Mouse (Mus musculus): ENCODE measurements at regions not wholly inside any gene's neighbourhood (a gene's known extent, or its start where the extent isn't known, plus 50 kb on each side); places are given as distances from the start of the nearest gene placed in this dataset.

GRCm38 (mm10) chr3:143071839-143072373, 190.1 kb upstream of the Pkn2 start:
- TF ChIP-seq CTCF (IDR thresholded peaks at IDR 0.05; ENCODE audit: control insufficient read depth, insufficient read depth, low read length) (no peak), POLR2A (IDR thresholded peaks at IDR 0.05; ENCODE audit: borderline replicate concordance, control insufficient read depth, low read depth, low read length) (no peak)
- H3K4me3 ChIP-seq (replicated peaks; ENCODE audit: control insufficient read depth, low read depth, low read length): no peak overlapping the region
- WGBS: 87% methylated on average over 4 of the region's 4 CpGs
- no peak overlapping the region for H3K27ac ChIP-seq (ENCODE audit: control insufficient read depth, insufficient read depth, low read depth, low read length, poor library complexity)
- no peaks in the 10 kb centered on the region for H3K4me1 ChIP-seq (ENCODE audit: control insufficient read depth, insufficient read depth, low read length)

GRCm38 (mm10) chr3:143054858-143055257, 173.1 kb upstream of the Pkn2 start:
- 75% methylated on average over 3 of the region's 3 CpGs for WGBS
- TF ChIP-seq CTCF (IDR thresholded peaks at IDR 0.05; ENCODE audit: control insufficient read depth, insufficient read depth, low read length) (no peak), POLR2A (IDR thresholded peaks at IDR 0.05; ENCODE audit: borderline replicate concordance, control insufficient read depth, low read depth, low read length) (no peak)
- H3K4me1 ChIP-seq (ENCODE audit: control insufficient read depth, insufficient read depth, low read length): no peaks in the 10 kb centered on the region
- H3K4me3 ChIP-seq (replicated peaks; ENCODE audit: control insufficient read depth, low read depth, low read length): no peak overlapping the region
- no peak overlapping the region for H3K27ac ChIP-seq (ENCODE audit: control insufficient read depth, insufficient read depth, low read depth, low read length, poor library complexity)

DNA sequence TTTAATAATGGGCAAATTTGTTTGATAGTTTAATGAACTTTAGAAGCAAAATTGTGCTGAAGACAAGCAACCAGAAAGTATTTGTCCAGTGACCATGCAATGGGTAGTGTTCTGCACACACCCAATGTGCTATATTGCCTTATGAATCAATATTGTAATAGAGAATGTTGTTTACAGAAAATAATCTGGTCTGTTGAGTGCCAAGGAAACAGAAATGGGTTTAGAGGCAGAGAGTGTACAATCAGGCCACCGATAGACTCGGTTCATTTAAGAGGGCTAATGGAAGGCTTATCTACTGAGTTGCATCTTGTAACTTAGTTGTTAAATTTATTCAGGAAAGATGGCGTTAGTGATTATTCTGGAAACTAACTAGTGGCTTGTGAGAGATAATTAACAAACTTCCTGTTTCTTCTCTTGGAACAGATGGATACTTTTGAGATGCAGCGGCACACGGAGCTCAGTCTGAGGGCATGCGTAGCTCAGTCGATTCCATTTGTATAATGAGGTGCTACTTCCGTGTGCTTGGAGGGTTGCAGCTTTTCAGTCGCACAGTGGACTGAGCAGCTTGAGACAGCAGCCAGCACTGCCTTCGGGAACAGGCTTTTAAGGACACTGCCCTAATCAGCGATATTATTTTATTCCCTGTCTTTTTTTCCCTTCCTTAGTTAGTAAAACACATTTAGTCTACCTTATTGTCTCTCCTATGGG, 171.6 kb upstream of the Pkn2 start:
- Histone ChIP-seq H3K4me1 (ENCODE audit: control insufficient read depth, insufficient read depth, low read length) (no peaks in the 10 kb centered on the region), H3K27ac (ENCODE audit: control insufficient read depth, insufficient read depth, low read depth, low read length, poor library complexity) (no peak overlapping the region), H3K4me3 (replicated peaks; ENCODE audit: control insufficient read depth, low read depth, low read length) (no peak overlapping the region)
- TF ChIP-seq POLR2A (IDR thresholded peaks at IDR 0.05; ENCODE audit: borderline replicate concordance, control insufficient read depth, low read depth, low read length): no peak
- WGBS: 67% methylated on average over 11 of the region's 11 CpGs

GRCm38 (mm10) chr3:143040666-143041065, 158.9 kb upstream of the Pkn2 start:
- TF ChIP-seq POLR2A (IDR thresholded peaks at IDR 0.05; ENCODE audit: borderline replicate concordance, control insufficient read depth, low read depth, low read length) (no peak), CTCF (IDR thresholded peaks at IDR 0.05; ENCODE audit: control insufficient read depth, insufficient read depth, low read length) (no peak)
- Histone ChIP-seq H3K27ac (ENCODE audit: control insufficient read depth, insufficient read depth, low read depth, low read length, poor library complexity) (no peak overlapping the region), H3K4me1 (ENCODE audit: control insufficient read depth, insufficient read depth, low read length) (no peaks in the 10 kb centered on the region), H3K4me3 (replicated peaks; ENCODE audit: control insufficient read depth, low read depth, low read length) (no peak overlapping the region)
- WGBS: 65% methylated on average over 3 of the region's 3 CpGs

DNA sequence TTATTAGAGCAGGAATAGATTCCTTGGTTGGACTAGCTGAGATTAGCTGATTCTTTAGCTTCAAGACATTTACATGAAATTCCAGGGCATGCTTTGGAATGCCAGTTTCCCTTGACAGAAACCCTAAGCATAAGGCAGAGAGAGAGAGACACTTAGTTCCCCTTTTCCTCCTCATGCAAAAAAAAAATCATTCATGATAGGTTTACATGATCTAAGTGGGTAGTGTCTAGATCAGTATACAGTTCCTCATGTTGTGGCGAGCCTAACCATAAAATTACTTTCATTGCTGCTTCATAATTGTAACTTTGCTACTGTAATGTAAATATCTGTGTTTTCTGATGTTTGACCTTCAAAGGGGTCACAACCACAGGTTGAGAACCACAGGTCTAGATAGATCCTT, 154.3 kb upstream of the Pkn2 start:
- Histone ChIP-seq H3K4me3 (replicated peaks; ENCODE audit: control insufficient read depth, low read depth, low read length) (no peak overlapping the region), H3K4me1 (ENCODE audit: control insufficient read depth, insufficient read depth, low read length) (no peaks in the 10 kb centered on the region), H3K27ac (ENCODE audit: control insufficient read depth, insufficient read depth, low read depth, low read length, poor library complexity) (no peak overlapping the region)
- TF ChIP-seq POLR2A (IDR thresholded peaks at IDR 0.05; ENCODE audit: borderline replicate concordance, control insufficient read depth, low read depth, low read length): no peak
- WGBS: 20% methylated on average over 1 of the region's 1 CpGs

GRCm38 (mm10) chr3:143034588-143034987, 152.8 kb upstream of the Pkn2 start:
- Histone ChIP-seq H3K4me1 (ENCODE audit: control insufficient read depth, insufficient read depth, low read length) (no peaks in the 10 kb centered on the region), H3K4me3 (replicated peaks; ENCODE audit: control insufficient read depth, low read depth, low read length) (no peak overlapping the region), H3K27ac (ENCODE audit: control insufficient read depth, insufficient read depth, low read depth, low read length, poor library complexity) (no peak overlapping the region)
- 84% methylated on average over 9 of the region's 9 CpGs for WGBS
- no peak for TF ChIP-seq CTCF (IDR thresholded peaks at IDR 0.05; ENCODE audit: control insufficient read depth, insufficient read depth, low read length)

- no peak for TF ChIP-seq POLR2A (IDR thresholded peaks at IDR 0.05; ENCODE audit: borderline replicate concordance, control insufficient read depth, low read depth, low read length)
- TF ChIP-seq CTCF (IDR thresholded peaks at IDR 0.05; ENCODE audit: control insufficient read depth, insufficient read depth, low read length): no peak
Observed at GRCm38 (mm10) chr3:143022486-143022885, 140.7 kb upstream of the Pkn2 start.

GRCm38 (mm10) chr3:143021159-143021871, 139.5 kb upstream of the Pkn2 start:
- no peak overlapping the region for H3K4me3 ChIP-seq (replicated peaks; ENCODE audit: control insufficient read depth, low read depth, low read length)
- no peak for TF ChIP-seq POLR2A (IDR thresholded peaks at IDR 0.05; ENCODE audit: borderline replicate concordance, control insufficient read depth, low read depth, low read length)
- WGBS: 32% methylated on average over 11 of the region's 11 CpGs
- peaks cover 2% of the 10 kb centered on the region; the same call in 1 of the 2 replicates for H3K4me1 ChIP-seq (ENCODE audit: control insufficient read depth, insufficient read depth, low read length)
- no peak overlapping the region for H3K27ac ChIP-seq (ENCODE audit: control insufficient read depth, insufficient read depth, low read depth, low read length, poor library complexity)

More at GRCm38 (mm10) chr3:143022486-143022885, 140.7 kb upstream of the Pkn2 start:
- WGBS: 66% methylated on average over 4 of the region's 4 CpGs
- Histone ChIP-seq H3K27ac (ENCODE audit: control insufficient read depth, insufficient read depth, low read depth, low read length, poor library complexity) (no peak overlapping the region), H3K4me1 (ENCODE audit: control insufficient read depth, insufficient read depth, low read length) (no peaks in the 10 kb centered on the region; the same call in 1 of the 2 replicates), H3K4me3 (replicated peaks; ENCODE audit: control insufficient read depth, low read depth, low read length) (no peak overlapping the region)
